Mouse (Mus musculus) T-cell, adult 2 months (primary cell): Measurements from ENCODE around the gene Tpm1.

Experiments used
- DNase-seq: peaks from one replicate; pipeline ENCODE4 v3.0.0; 2022; ENCODE audit warnings: low spot score

Tpm1 gene

GRCm38 (mm10) chr9:67049086-67049824, at the start of gene Tpm1:
Gene Tpm1, minus strand, starts transcription at chr9:67049406.
- DNase-seq = peak; percentile 24

GRCm38 (mm10) chr9:67094371-67094770, 45.2 kb upstream of the Tpm1 start:
- no peak for DNase-seq

GRCm38 (mm10) chr9:67092210-67092609, 43.0 kb upstream of the Tpm1 start:
- DNase-seq = no peak

GRCm38 (mm10) chr9:67091598-67091997, 42.4 kb upstream of the Tpm1 start:
- DNase-seq = no peak

- no peak for DNase-seq
Measured at GRCm38 (mm10) chr9:67091151-67091550, 41.9 kb upstream of the Tpm1 start.

GRCm38 (mm10) chr9:67090633-67091045, 41.4 kb upstream of the Tpm1 start:
- DNase-seq = no peak

GRCm38 (mm10) chr9:67089167-67089566, 40.0 kb upstream of the Tpm1 start:
- DNase-seq = no peak

GRCm38 (mm10) chr9:67083801-67084200, 34.6 kb upstream of the Tpm1 start:
- no peak for DNase-seq

- no peak for DNase-seq
Measured at GRCm38 (mm10) chr9:67081688-67082087, 32.5 kb upstream of the Tpm1 start.

GRCm38 (mm10) chr9:67077658-67078319, 28.6 kb upstream of the Tpm1 start:
- no peak for DNase-seq

GRCm38 (mm10) chr9:67077266-67077657, 28.1 kb upstream of the Tpm1 start:
- DNase-seq = no peak

GRCm38 (mm10) chr9:67072182-67072581, 23.0 kb upstream of the Tpm1 start:
- DNase-seq = no peak

- DNase-seq = no peak
Measured at GRCm38 (mm10) chr9:67071596-67071995, 22.4 kb upstream of the Tpm1 start.

- no peak for DNase-seq
Measured at GRCm38 (mm10) chr9:67071103-67071502, 21.9 kb upstream of the Tpm1 start.

GRCm38 (mm10) chr9:67066616-67067015, 17.4 kb upstream of the Tpm1 start:
- DNase-seq = no peak

- no peak for DNase-seq
Measured at GRCm38 (mm10) chr9:67059714-67060113, 10.5 kb upstream of the Tpm1 start.

- DNase-seq = no peak
Measured at GRCm38 (mm10) chr9:67058366-67058765, 9.2 kb upstream of the Tpm1 start.

- no peak for DNase-seq
Measured at GRCm38 (mm10) chr9:67050736-67051337, 1.6 kb upstream of the Tpm1 start.

GRCm38 (mm10) chr9:67049836-67050235, 630 bp upstream of the Tpm1 start:
- DNase-seq = no peak

GRCm38 (mm10) chr9:67048483-67049085, 622 bp downstream of the Tpm1 start:
- no peak for DNase-seq

- DNase-seq = peak; percentile 5
Measured at GRCm38 (mm10) chr9:67047606-67048482, 1.4 kb downstream of the Tpm1 start.
